Mouse (Mus musculus) midbrain, postnatal 0 days (tissue): ENCODE data around the gene Prkce. TPM values are rescaled to one million over a fixed set of nuclear protein-coding genes. Genes with fewer than 3 reads are reported as not detected.

Source experiments
- ATAC-seq: fragments of 200-750 bp; cut with Nextera tagmentation; 2 replicates; pipeline ENCODE4 v1.8.0; 2017; ENCODE audit warnings: moderate number of reproducible peaks, mild to moderate bottlenecking, moderate TSS enrichment, moderate library complexity; ENCODE audit not compliant: low FRiP score
- DNase-seq: peaks from one replicate; pipeline ENCODE4 v3.0.0-alpha.2; 2015; ENCODE audit warnings: low spot score
- H3K27ac ChIP-seq: fragments of 300-500 bp; sonication (generic); 2 replicates; pipeline ENCODE4 v1.5.1; 2014; ENCODE audit warnings: low read depth, mild to moderate bottlenecking, low read length, mixed read lengths
- H3K27me3 ChIP-seq: fragments of 300-500 bp; sonication (generic); 2 replicates; pipeline ENCODE4 v1.6.1; 2014; ENCODE audit warnings: low read length, control low read depth, mixed read lengths; ENCODE audit not compliant: insufficient read depth
- H3K36me3 ChIP-seq: fragments of 300-500 bp; sonication (generic); 2 replicates; pipeline ENCODE4 v1.6.1; 2014; ENCODE audit warnings: low read length, control low read depth, mixed read lengths; ENCODE audit not compliant: insufficient read depth
- H3K4me1 ChIP-seq: fragments of 300-500 bp; sonication (generic); 2 replicates; pipeline ENCODE4 v1.6.1; 2014; ENCODE audit warnings: mild to moderate bottlenecking, control low read depth, antibody characterized with exemption, low read length, mixed read lengths; ENCODE audit not compliant: insufficient read depth
- H3K4me2 ChIP-seq: fragments of 300-500 bp; sonication (generic); 2 replicates; pipeline ENCODE4 v1.6.1; 2014; ENCODE audit warnings: low read depth, mild to moderate bottlenecking, low read length, mixed read lengths; ENCODE audit not compliant: poor library complexity, severe bottlenecking
- H3K4me3 ChIP-seq: fragments of 300-500 bp; sonication (generic); 2 replicates; pipeline ENCODE4 v1.5.1; 2014; ENCODE audit warnings: low read depth, mild to moderate bottlenecking, low read length, moderate library complexity
- H3K9ac ChIP-seq: fragments of 300-500 bp; sonication (generic); replicated peaks from 2 replicates; pipeline ENCODE4 v1.6.1; 2014; ENCODE audit warnings: mild to moderate bottlenecking, low read length, moderate library complexity, mixed read lengths; ENCODE audit not compliant: poor library complexity, severe bottlenecking
- H3K9me3 ChIP-seq: fragments of 300-500 bp; sonication (generic); 2 replicates; pipeline ENCODE4 v1.6.1; 2016; ENCODE audit warnings: low read length, control low read depth
- CTCF ChIP-seq: IDR thresholded peaks from 2 replicates; pipeline ENCODE4 v1.5.1; 2016; ENCODE audit warnings: antibody characterized with exemption, mild to moderate bottlenecking
- WGBS: fragments of 180-500 bp; shearing (Covaris S2); extraction: QIAGEN DNeasy Blood & Tissue Kit; methylation state at CpG from one replicate; pipeline ENCODE4 v1.1.7; 2014; 5-methylcytosine and 5-hydroxymethylcytosine counted together
- polyA plus RNA-seq: library from polyadenylated mRNA; unstranded; fragments of >200 nt; fragmentation: Nextera tagmentation; extraction: Ambion mirVana; gene quantifications from 2 replicates; pipeline ENCODE4 v1.2.1, GENCODE M21; 2015
- total RNA-seq: library from RNA; depleted of rRNA; stranded (reverse); fragments of >200 nt; gene quantifications from 2 replicates; pipeline ENCODE4 v1.2.3, GENCODE M21; 2014

Gene Prkce
- total and polyA plus RNA-seq, 2 experiments from 2014 or later: 61.0 to 64.5 TPM

DNA sequence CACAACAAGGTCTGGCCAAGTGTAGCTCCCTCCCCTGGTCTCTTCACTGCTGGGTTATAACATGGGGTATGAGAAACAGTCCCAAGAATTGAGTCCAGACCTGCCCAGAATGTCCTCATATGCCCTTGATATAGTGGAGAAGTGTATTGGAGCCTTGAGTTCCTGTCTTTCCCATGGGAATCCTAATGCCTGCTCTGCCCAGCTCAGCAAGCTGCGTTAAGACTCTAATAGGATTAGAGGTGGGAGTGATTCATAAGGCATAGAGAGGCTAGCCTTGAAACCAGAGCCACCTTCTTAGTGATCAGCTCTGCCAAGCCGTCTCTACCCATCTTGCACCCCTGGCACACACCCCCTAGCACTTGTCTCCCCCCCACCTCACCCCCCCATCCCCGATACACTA lies 455.3 kb downstream of the Prkce start:
- Histone ChIP-seq H3K4me1 (no peaks in the 10 kb centered on the region), H3K4me2 (no peak overlapping the region), H3K9me3 (no peaks in the 10 kb centered on the region), H3K4me3 (no peak overlapping the region), H3K9ac (no peak overlapping the region), H3K27ac (no peak overlapping the region), H3K36me3 (no peaks in the 10 kb centered on the region), H3K27me3 (no peaks in the 10 kb centered on the region)
- ATAC-seq (no peak), DNase-seq (no peak)
- no peak for TF ChIP-seq CTCF
- WGBS: 45% methylated on average over 3 of the region's 3 CpGs

DNA sequence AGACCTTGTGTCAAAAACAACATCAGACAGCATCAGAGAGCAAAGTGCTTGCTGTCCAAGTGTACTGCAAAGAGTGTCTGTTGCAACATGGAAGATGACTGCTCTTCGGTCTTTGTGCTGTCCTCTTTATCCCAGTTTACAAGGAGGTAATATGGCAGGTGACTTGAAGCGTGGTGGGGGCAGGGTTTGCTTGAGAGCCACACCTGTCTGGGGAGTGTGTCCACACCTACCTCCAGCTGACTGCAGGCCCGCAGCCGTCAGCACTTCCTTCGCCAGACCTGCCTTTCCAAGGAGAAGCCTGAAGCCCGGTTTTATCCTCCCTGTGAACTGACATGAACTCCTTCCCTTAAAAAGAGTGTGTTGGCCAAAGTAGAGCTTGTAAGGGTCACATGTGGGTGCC lies 458.9 kb downstream of the Prkce start:
- no peak overlapping the region for H3K4me3 ChIP-seq
- H3K9me3 ChIP-seq: no peaks in the 10 kb centered on the region
- no peaks in the 10 kb centered on the region for H3K27me3 ChIP-seq
- H3K9ac ChIP-seq: no peak overlapping the region
- DNase-seq: no peak
- ATAC-seq: no peak
- no peak for TF ChIP-seq CTCF
- 0 out of 2 replicates have a peak, but pooled peaks cover 8% of the 10 kb centered on the region for H3K36me3 ChIP-seq
- H3K4me1 ChIP-seq: no peaks in the 10 kb centered on the region; the same call in 1 of the 2 replicates
- H3K4me2 ChIP-seq: no peak overlapping the region
- 92% methylated on average over 6 of the region's 6 CpGs for WGBS
- no peak overlapping the region for H3K27ac ChIP-seq

DNA sequence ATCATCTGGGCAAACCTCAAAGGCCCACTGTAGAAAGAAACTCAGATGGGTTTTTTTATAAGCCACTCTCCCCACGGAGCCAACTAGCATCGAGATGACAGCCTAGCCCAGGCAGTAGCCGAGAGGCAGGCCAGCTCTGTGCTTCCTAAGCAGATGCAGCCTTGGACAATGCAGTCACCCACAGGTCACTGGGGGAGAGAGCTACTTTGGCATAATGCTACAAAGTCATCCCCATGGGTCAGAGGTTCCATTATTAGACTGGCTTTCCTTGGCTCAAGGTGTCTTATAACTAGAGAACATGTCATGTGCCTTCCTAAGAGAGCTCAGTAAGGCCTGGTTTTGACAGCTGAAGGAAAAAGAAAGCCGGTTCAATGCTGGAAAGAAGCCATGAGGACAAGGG lies 465.5 kb downstream of the Prkce start:
- Histone ChIP-seq H3K36me3 (0 out of 2 replicates have a peak, but pooled peaks cover 8% of the 10 kb centered on the region), H3K4me1 (no peaks in the 10 kb centered on the region; the same call in 1 of the 2 replicates), H3K4me3 (no peak overlapping the region), H3K4me2 (no peak overlapping the region), H3K27ac (no peak overlapping the region), H3K27me3 (no peaks in the 10 kb centered on the region), H3K9me3 (no peaks in the 10 kb centered on the region), H3K9ac (no peak overlapping the region)
- TF ChIP-seq CTCF: no peak
- DNase-seq: peak; percentile 11
- ATAC-seq: no peak
- 70% methylated on average over 4 of the region's 4 CpGs for WGBS

DNA sequence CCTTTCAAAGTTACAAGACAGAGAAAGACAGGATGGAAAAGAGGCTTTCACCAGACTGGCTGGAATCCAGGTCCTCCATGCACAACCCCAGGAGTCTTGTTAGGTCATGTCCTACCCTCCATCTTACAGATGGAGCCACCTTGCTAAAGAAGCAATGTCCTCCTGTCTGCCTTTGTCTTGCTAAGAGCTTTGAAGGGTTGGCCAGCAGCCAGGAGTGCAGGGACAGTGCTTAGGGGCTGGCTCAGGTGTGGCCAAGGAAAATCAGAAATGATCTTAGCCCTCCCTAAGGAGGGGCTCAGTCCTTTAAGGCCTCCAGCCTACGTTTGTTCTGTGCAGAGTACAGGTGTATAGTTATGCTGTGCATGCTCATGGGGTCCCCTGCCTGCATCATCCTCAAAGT lies 469.7 kb downstream of the Prkce start:
- no peak overlapping the region for H3K9ac ChIP-seq
- no peak overlapping the region for H3K27ac ChIP-seq
- H3K27me3 ChIP-seq: no peaks in the 10 kb centered on the region
- TF ChIP-seq CTCF: no peak
- 74% methylated on average over 1 of the region's 1 CpGs for WGBS
- ATAC-seq (no peak), DNase-seq (no peak)
- no peaks in the 10 kb centered on the region for H3K9me3 ChIP-seq
- no peaks in the 10 kb centered on the region for H3K4me1 ChIP-seq
- no peak overlapping the region for H3K4me3 ChIP-seq
- no peaks in the 10 kb centered on the region for H3K36me3 ChIP-seq
- no peak overlapping the region for H3K4me2 ChIP-seq

DNA sequence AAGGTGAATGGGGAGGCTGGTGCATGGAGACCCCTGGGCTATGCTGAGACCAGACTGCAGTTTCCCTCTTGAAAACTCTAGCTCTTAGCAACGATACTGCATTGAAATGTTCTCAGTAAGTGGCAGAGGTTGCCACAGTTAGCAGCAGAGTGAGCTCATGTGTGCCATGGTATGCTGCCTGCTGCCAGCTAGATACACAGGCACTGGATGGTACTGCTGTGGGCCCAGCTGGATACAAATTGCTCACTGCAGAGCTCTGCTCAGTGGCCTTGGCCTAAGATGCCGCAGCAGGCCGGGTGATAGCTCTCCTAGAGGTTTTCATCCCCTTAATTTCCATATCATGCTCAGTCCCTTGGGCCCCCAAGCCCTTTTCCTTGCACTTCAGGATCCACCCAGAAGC lies 471.7 kb downstream of the Prkce start:
- no peaks in the 10 kb centered on the region for H3K27me3 ChIP-seq
- WGBS: 64% methylated on average over 3 of the region's 3 CpGs
- H3K9me3 ChIP-seq: no peaks in the 10 kb centered on the region
- no peak overlapping the region for H3K9ac ChIP-seq
- no peak overlapping the region for H3K4me2 ChIP-seq
- no peak overlapping the region for H3K27ac ChIP-seq
- TF ChIP-seq CTCF: no peak
- no peak overlapping the region for H3K4me3 ChIP-seq
- peak; percentile 40 for DNase-seq
- no peaks in the 10 kb centered on the region for H3K36me3 ChIP-seq
- ATAC-seq: peak; percentile 62; the same call in 1 of the 2 replicates
- no peaks in the 10 kb centered on the region for H3K4me1 ChIP-seq

DNA sequence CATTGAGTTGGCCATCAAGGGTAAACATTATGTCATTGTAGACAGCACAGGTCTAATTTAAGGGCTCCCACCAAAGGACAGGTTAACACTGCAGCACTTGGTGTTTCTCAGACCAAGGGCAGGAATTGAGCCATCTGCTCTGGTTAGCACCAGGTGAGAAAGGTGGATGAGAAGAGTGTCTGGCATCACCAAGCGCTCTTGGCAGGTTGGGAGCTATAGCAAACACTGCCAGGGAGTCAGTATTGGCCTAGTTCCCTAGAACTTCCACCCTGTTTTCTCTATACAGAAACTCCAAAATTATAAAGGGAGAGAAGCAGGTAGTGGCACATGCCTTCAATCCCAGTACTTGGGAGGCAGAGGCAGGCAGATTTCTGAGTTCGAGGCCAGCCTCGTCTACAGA lies 479.6 kb downstream of the Prkce start:
- H3K4me2 ChIP-seq: no peak overlapping the region
- WGBS: 99% methylated on average over 3 of the region's 3 CpGs
- H3K27me3 ChIP-seq: no peaks in the 10 kb centered on the region
- H3K27ac ChIP-seq: no peak overlapping the region
- ATAC-seq (no peak), DNase-seq (no peak)
- no peak overlapping the region for H3K4me3 ChIP-seq
- no peak for TF ChIP-seq CTCF
- no peaks in the 10 kb centered on the region for H3K4me1 ChIP-seq
- no peaks in the 10 kb centered on the region for H3K36me3 ChIP-seq
- H3K9ac ChIP-seq: no peak overlapping the region
- H3K9me3 ChIP-seq: no peaks in the 10 kb centered on the region
